Mouse (Mus musculus) stomach, embryonic 14.5 days (tissue): ENCODE measurements around the gene Atxn1. TPM values are rescaled to one million over a fixed set of nuclear protein-coding genes. Genes with fewer than 3 reads are reported as not detected.

Experiments
- ATAC-seq: fragments of 200-750 bp; cut with Nextera tagmentation; 2 replicates; pipeline ENCODE4 v1.8.0; 2017; ENCODE audit warnings: low read depth, moderate TSS enrichment; ENCODE audit not compliant: insufficient number of reproducible peaks, insufficient read depth, low FRiP score
- H3K27ac ChIP-seq: fragments of 300-500 bp; sonication (generic); 2 replicates; pipeline ENCODE4 v1.5.1; 2014; ENCODE audit warnings: mild to moderate bottlenecking, low read length, moderate library complexity, mixed read lengths
- H3K27me3 ChIP-seq: fragments of 300-500 bp; sonication (generic); 2 replicates; pipeline ENCODE4 v1.6.1; 2014; ENCODE audit warnings: low read length, control low read depth, mixed read lengths; ENCODE audit not compliant: control insufficient read depth, insufficient read depth
- H3K36me3 ChIP-seq: fragments of 300-500 bp; sonication (generic); 2 replicates; pipeline ENCODE4 v1.6.1; 2014; ENCODE audit warnings: mild to moderate bottlenecking, control low read depth, low read length, moderate library complexity, mixed read lengths; ENCODE audit not compliant: control insufficient read depth, insufficient read depth
- H3K4me1 ChIP-seq: fragments of 300-500 bp; sonication (generic); 2 replicates; pipeline ENCODE4 v1.6.1; 2014; ENCODE audit warnings: low read length, control low read depth, mixed read lengths; ENCODE audit not compliant: control insufficient read depth, insufficient read depth
- H3K4me2 ChIP-seq: fragments of 300-500 bp; sonication (generic); replicated peaks from 2 replicates; pipeline ENCODE4 v1.6.1; 2014; ENCODE audit warnings: low read depth, low read length, control low read depth
- H3K4me3 ChIP-seq: fragments of 300-500 bp; sonication (generic); 2 replicates; pipeline ENCODE4 v1.5.1; 2014; ENCODE audit warnings: low read depth, low read length, control low read depth
- H3K9ac ChIP-seq: fragments of 300-500 bp; sonication (generic); replicated peaks from 2 replicates; pipeline ENCODE4 v1.6.1; 2014; ENCODE audit warnings: low read depth, mild to moderate bottlenecking, control low read depth, low read length, moderate library complexity, mixed read lengths
- H3K9me3 ChIP-seq: fragments of 300-500 bp; sonication (generic); 2 replicates; pipeline ENCODE4 v1.6.1; 2016; ENCODE audit warnings: low read depth, low read length, control low read depth; ENCODE audit not compliant: control insufficient read depth
- WGBS: fragments of 180-500 bp; shearing (Covaris S2); extraction: QIAGEN DNeasy Blood & Tissue Kit; methylation state at CpG from one replicate; pipeline ENCODE4 v1.1.7; 2014; 5-methylcytosine and 5-hydroxymethylcytosine counted together
- polyA plus RNA-seq: library from polyadenylated mRNA; unstranded; fragments of >200 nt; fragmentation: Nextera tagmentation; extraction: Ambion mirVana; gene quantifications from 2 replicates; pipeline ENCODE4 v1.2.1, GENCODE M21; 2014

Atxn1 gene
- polyA plus RNA-seq, 1 experiment from 2014 or later = 6.5 TPM

GRCm38 (mm10) chr13:45558367-45558766 is 406.4 kb downstream of the Atxn1 start:
- H3K9ac ChIP-seq = no peak overlapping the region
- H3K4me3 ChIP-seq = no peak overlapping the region
- no peaks in the 10 kb centered on the region for H3K36me3 ChIP-seq
- no peaks in the 10 kb centered on the region for H3K4me1 ChIP-seq
- ATAC-seq = no peak
- H3K9me3 ChIP-seq = no peaks in the 10 kb centered on the region
- 55% methylated on average over 4 of the region's 4 CpGs for WGBS
- no peak overlapping the region for H3K4me2 ChIP-seq
- no peak overlapping the region for H3K27ac ChIP-seq
- no peaks in the 10 kb centered on the region for H3K27me3 ChIP-seq

DNA sequence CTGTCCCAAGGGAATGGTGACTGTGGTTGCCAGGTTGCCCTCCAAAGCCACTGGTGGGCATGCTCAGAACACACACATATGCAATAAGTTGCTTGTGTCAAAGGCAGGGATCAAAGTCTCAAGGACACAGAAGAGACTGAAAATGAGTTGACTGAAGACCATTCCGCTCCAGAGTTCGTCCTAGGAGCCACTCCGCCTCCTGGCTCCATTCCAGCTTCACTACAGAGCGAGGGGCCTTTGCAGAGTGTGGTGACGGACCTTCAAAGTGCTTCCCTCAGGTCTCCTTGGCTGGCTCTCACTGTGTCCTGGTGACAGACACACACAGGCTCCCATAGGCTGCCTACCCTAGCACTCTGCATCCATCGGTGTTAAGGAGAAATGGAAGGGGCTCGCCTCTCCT is 411.1 kb downstream of the Atxn1 start:
- no peak overlapping the region for H3K9ac ChIP-seq
- H3K36me3 ChIP-seq = no peaks in the 10 kb centered on the region; the same call in 1 of the 2 replicates
- no peaks in the 10 kb centered on the region for H3K27me3 ChIP-seq
- ATAC-seq = no peak
- WGBS = 56% methylated on average over 7 of the region's 7 CpGs
- H3K9me3 ChIP-seq = no peaks in the 10 kb centered on the region
- H3K27ac ChIP-seq = no peak overlapping the region
- no peaks in the 10 kb centered on the region for H3K4me1 ChIP-seq
- no peak overlapping the region for H3K4me2 ChIP-seq
- H3K4me3 ChIP-seq = no peak overlapping the region

DNA sequence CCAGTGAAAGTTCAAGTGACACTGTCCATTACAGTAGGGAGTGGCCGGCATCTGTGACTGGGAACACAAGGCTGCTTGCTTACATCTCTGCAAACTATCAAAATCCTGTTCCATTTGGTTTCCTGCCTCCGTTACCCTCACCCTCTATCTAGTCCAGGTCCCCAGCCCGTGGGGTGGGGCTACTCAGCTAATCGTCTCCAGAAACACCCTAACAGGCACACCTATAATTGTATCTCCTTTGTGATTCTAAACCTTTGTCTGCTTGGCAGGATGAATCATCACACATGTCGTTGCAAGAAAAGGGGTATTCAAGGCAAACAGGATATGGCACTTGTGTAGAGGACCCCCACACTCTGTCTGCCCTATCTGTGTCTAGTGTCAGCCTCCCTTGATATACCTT is 417.3 kb downstream of the Atxn1 start:
- no peak overlapping the region for H3K9ac ChIP-seq

DNA sequence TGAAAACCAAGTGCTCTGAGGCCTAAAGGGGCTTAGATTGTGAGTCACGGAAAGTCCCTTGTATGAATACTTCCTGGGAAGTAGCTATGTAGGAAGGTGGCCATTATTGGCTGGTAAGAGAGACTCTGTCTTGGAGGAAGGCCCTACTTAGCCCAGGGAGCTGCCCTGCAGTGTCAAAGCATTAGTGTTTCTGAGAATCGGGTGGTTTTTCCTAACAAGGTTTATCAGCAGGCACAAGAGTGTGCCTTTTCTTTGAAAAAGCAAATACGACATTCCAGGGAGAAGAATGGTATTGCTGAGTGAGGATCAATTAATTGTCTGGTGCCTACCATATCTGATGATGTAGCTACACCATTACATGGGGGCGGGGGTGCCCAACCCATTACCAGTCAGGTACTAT is 417.9 kb downstream of the Atxn1 start:
- Histone ChIP-seq H3K27me3 (no peaks in the 10 kb centered on the region), H3K9me3 (no peaks in the 10 kb centered on the region), H3K4me1 (no peaks in the 10 kb centered on the region), H3K9ac (no peak overlapping the region), H3K4me3 (no peak overlapping the region), H3K4me2 (no peak overlapping the region), H3K36me3 (no peaks in the 10 kb centered on the region; the same call in 1 of the 2 replicates), H3K27ac (no peak overlapping the region)
- no peak for ATAC-seq
- 65% methylated on average over 4 of the region's 4 CpGs for WGBS

More for the DNA sequence above, 417.3 kb downstream of the Atxn1 start:
- Histone ChIP-seq H3K27me3 (no peaks in the 10 kb centered on the region), H3K4me2 (no peak overlapping the region), H3K36me3 (no peaks in the 10 kb centered on the region; the same call in 1 of the 2 replicates), H3K27ac (no peak overlapping the region), H3K4me1 (no peaks in the 10 kb centered on the region), H3K4me3 (no peak overlapping the region), H3K9me3 (no peaks in the 10 kb centered on the region)
- ATAC-seq = no peak
- WGBS = 68% methylated on average over 5 of the region's 5 CpGs

DNA sequence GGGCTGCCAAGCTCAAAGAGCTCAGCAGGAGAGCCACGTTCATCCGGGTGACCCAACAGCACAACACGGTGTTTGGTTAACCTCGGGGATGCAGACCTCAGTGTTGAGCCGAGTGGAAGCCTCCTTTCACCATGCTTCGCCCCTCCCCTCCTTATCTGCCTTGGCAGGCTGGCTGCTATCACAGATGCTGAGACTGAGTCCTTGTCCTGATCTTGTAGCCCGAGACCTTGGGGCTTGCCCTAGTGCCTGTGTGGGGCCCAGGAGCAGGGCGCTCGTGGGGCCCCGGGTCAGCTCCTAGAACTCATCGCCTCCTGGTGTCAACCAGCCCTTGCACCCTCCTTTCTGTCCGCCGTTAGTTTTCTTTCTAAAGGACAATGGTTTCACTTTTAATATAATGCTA is 418.8 kb downstream of the Atxn1 start:
- ATAC-seq = peak; percentile 71; the same call in 1 of the 2 replicates
- Histone ChIP-seq H3K36me3 (no peaks in the 10 kb centered on the region; the same call in 1 of the 2 replicates), H3K9ac (no peak overlapping the region), H3K27ac (no peak overlapping the region), H3K9me3 (no peaks in the 10 kb centered on the region), H3K4me2 (no peak overlapping the region), H3K27me3 (no peaks in the 10 kb centered on the region), H3K4me1 (no peaks in the 10 kb centered on the region), H3K4me3 (no peak overlapping the region)
- WGBS = 77% methylated on average over 13 of the region's 13 CpGs

- peak; percentile 80 for ATAC-seq
- no peaks in the 10 kb centered on the region for H3K36me3 ChIP-seq
- no peak overlapping the region for H3K27ac ChIP-seq
- H3K4me1 ChIP-seq = 0 out of 2 replicates have a peak, but pooled peaks cover 5% of the 10 kb centered on the region
- WGBS = 11% methylated on average over 10 of the region's 10 CpGs
- H3K4me3 ChIP-seq = peak overlapping the region; percentile 30
- peak overlapping the region; percentile 56 for H3K4me2 ChIP-seq
- H3K9me3 ChIP-seq = no peaks in the 10 kb centered on the region
- H3K27me3 ChIP-seq = no peaks in the 10 kb centered on the region
- H3K9ac ChIP-seq = peak overlapping the region; percentile 15; the same call in 1 of the 2 replicates
Observed at GRCm38 (mm10) chr13:45539205-45539568, 425.6 kb downstream of the Atxn1 start.

- H3K27ac ChIP-seq = no peak overlapping the region
- no peaks in the 10 kb centered on the region for H3K27me3 ChIP-seq
- H3K4me2 ChIP-seq = peak overlapping the region; percentile 56
- peak; percentile 70 for ATAC-seq
- 0 out of 2 replicates have a peak, but pooled peaks cover 5% of the 10 kb centered on the region for H3K4me1 ChIP-seq
- H3K4me3 ChIP-seq = peak overlapping the region; percentile 30
- no peaks in the 10 kb centered on the region for H3K9me3 ChIP-seq
- peak overlapping the region; percentile 15; the same call in 1 of the 2 replicates for H3K9ac ChIP-seq
- no peaks in the 10 kb centered on the region for H3K36me3 ChIP-seq
- WGBS = 32% methylated on average over 10 of the region's 10 CpGs
Observed at GRCm38 (mm10) chr13:45538532-45539204, 426.1 kb downstream of the Atxn1 start.

DNA sequence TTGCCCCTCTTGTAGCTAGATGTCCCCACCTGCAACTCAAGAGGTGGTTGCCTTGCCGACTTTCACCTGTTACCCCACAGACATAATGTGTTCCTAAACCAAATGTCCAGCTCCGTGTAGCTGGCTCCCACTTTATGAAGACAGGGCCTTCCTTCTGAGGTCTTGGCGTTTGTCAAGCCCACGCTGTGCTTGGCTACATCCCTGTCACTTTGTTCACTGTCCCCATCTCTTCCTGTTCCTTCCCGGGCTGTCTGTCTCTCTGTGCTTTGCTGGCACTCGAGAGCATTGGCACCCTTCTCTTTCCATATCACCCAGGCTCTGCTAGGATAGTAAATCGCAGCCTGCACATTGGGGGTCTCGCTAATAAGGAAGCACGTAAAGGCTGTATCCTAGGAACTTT is 426.7 kb downstream of the Atxn1 start:
- WGBS = 85% methylated on average over 9 of the region's 9 CpGs
- Histone ChIP-seq H3K4me2 (no peak overlapping the region), H3K4me1 (0 out of 2 replicates have a peak, but pooled peaks cover 5% of the 10 kb centered on the region), H3K4me3 (no peak overlapping the region), H3K27ac (no peak overlapping the region), H3K9ac (no peak overlapping the region), H3K27me3 (no peaks in the 10 kb centered on the region), H3K36me3 (no peaks in the 10 kb centered on the region), H3K9me3 (no peaks in the 10 kb centered on the region)
- ATAC-seq = no peak

- WGBS = 73% methylated on average over 9 of the region's 9 CpGs
- no peaks in the 10 kb centered on the region for H3K9me3 ChIP-seq
- H3K9ac ChIP-seq = no peak overlapping the region
- H3K4me2 ChIP-seq = no peak overlapping the region
- no peaks in the 10 kb centered on the region for H3K36me3 ChIP-seq
- no peak for ATAC-seq
- no peak overlapping the region for H3K4me3 ChIP-seq
- no peak overlapping the region for H3K27ac ChIP-seq
- H3K4me1 ChIP-seq = 0 out of 2 replicates have a peak, but pooled peaks cover 5% of the 10 kb centered on the region
- no peaks in the 10 kb centered on the region for H3K27me3 ChIP-seq
Observed at GRCm38 (mm10) chr13:45537110-45537509, 427.7 kb downstream of the Atxn1 start.
